Comparison of ENCODE assay signal across 23 mouse cellular contexts in the genomic region with DNA sequence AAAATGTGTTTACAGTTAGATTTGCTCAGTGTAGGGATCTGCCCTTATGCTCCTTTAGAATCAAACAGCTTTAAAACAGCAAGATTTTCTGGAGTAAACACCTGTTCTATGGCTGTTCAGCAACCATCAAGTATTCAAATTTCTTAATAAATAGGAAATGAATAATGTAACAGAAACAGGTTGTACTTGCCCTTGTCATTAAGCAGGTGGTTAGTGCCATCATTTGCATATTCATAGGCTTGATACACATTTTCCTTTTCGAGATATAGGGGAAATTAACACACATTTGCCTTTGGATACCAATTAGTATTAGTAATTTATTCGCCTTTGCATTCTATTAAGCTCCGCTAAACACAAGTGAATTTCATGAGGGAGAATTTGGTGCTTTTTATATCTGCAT.
DNase-seq lines count a peak whose midpoint lies in the region; ATAC-seq and TF ChIP-seq lines count a peak whose summit lies in the region.
"Had no signal": no experiment of that assay in that cellular context is flagged by ENCODE, and none has a peak within 500 bp of the region (broad histone marks: within the 10 kb centered on the region; RNA-seq: fewer than 3 reads in every experiment).

No protein-coding gene starts in this region.

- TF ChIP-seq CTCF in forebrain, postnatal 0 days (IDR thresholded peaks at IDR 0.05; ENCODE audit: low read depth) = no peak

- H3K4me3 ChIP-seq in forebrain, embryonic 11.5 days (ENCODE audit: low read depth, low read length) = no peak overlapping the region
- H3K4me3 ChIP-seq in forebrain, postnatal 0 days (ENCODE audit: low read depth, low read length) = no peak overlapping the region
- H3K4me3 ChIP-seq in forebrain, embryonic 14.5 days (ENCODE audit: low read depth, low read length) = no peak overlapping the region
- H3K4me3 ChIP-seq in forebrain, embryonic 10.5 days = no peak overlapping the region
- H3K4me3 ChIP-seq in forebrain, embryonic 16.5 days (replicated peaks; ENCODE audit: low read length) = no peak overlapping the region
- H3K4me3 ChIP-seq: embryonic facial prominence, embryonic 13.5 days; embryonic facial prominence, embryonic 15.5 days; erythroblast, embryonic 14.5 days; gastrocnemius, adult 2 months had no signal

- no peak overlapping the region for H3K27ac ChIP-seq in forebrain, embryonic 11.5 days (ENCODE audit: low read depth, low read length)
- H3K27ac ChIP-seq in forebrain, postnatal 0 days (ENCODE audit: low read depth, low read length) = no peak overlapping the region
- H3K27ac ChIP-seq in forebrain, embryonic 14.5 days (ENCODE audit: low read depth, low read length) = no peak overlapping the region
- no peak overlapping the region for H3K27ac ChIP-seq in forebrain, embryonic 10.5 days
- no peak overlapping the region for H3K27ac ChIP-seq in forebrain, embryonic 16.5 days (ENCODE audit: low read length)
- H3K27ac ChIP-seq: embryonic facial prominence, embryonic 13.5 days; embryonic facial prominence, embryonic 15.5 days; gastrocnemius, adult 2 months had no signal

- H3K4me1 ChIP-seq in forebrain, embryonic 11.5 days (replicated peaks; ENCODE audit: control insufficient read depth, insufficient read depth, low read length) = no peaks in the 10 kb centered on the region
- no peaks in the 10 kb centered on the region for H3K4me1 ChIP-seq in forebrain, postnatal 0 days (ENCODE audit: insufficient read depth)
- H3K4me1 ChIP-seq in forebrain, embryonic 14.5 days (ENCODE audit: control insufficient read depth, insufficient read depth, low read length) = no peaks in the 10 kb centered on the region
- H3K4me1 ChIP-seq in forebrain, embryonic 10.5 days = no peaks in the 10 kb centered on the region
- H3K4me1 ChIP-seq in forebrain, embryonic 16.5 days (replicated peaks; ENCODE audit: control insufficient read depth, insufficient read depth, low read length) = no peaks in the 10 kb centered on the region
- H3K4me1 ChIP-seq: embryonic facial prominence, embryonic 13.5 days; embryonic facial prominence, embryonic 15.5 days had no signal

- H3K27me3 ChIP-seq in forebrain, embryonic 11.5 days (ENCODE audit: control insufficient read depth, insufficient read depth, low read length) = no peaks in the 10 kb centered on the region
- no peaks in the 10 kb centered on the region for H3K27me3 ChIP-seq in forebrain, postnatal 0 days (ENCODE audit: insufficient read depth, low read length)
- no peaks in the 10 kb centered on the region for H3K27me3 ChIP-seq in forebrain, embryonic 14.5 days (replicated peaks; ENCODE audit: control insufficient read depth, insufficient read depth, low read length)
- H3K27me3 ChIP-seq in forebrain, embryonic 10.5 days (ENCODE audit: poor library complexity, severe bottlenecking) = no peaks in the 10 kb centered on the region
- no peaks in the 10 kb centered on the region for H3K27me3 ChIP-seq in forebrain, embryonic 16.5 days (replicated peaks; ENCODE audit: control insufficient read depth, insufficient read depth, low read length)
- H3K27me3 ChIP-seq: CH12.LX; embryonic facial prominence, embryonic 13.5 days; embryonic facial prominence, embryonic 15.5 days; Patski had no signal

- no peak for DNase-seq in forebrain, embryonic 11.5 days (ENCODE audit: low spot score)
- DNase-seq in forebrain, postnatal 0 days = no peak
- DNase-seq in forebrain, embryonic 14.5 days (ENCODE audit: low spot score) = peak; percentile 49
- no peak for DNase-seq in forebrain, embryonic 10.5 days (ENCODE audit: extremely low spot score, low spot score)
- no peak for DNase-seq in layer of hippocampus, postnatal 36 days
- DNase-seq: adrenal gland, adult 2 months; adrenal gland, postnatal 10 days; adrenal gland, postnatal 25 days; B cell, adult 2 months; cerebellum, adult 11-12 months; cerebellum, adult 2 months; cerebellum, adult 9-10 months; cerebellum, postnatal 10 days; cerebellum, postnatal 25 days; gastrocnemius, adult 2 months had no signal

- H3K9me3 ChIP-seq in forebrain, embryonic 11.5 days (ENCODE audit: control insufficient read depth, low read length) = no peaks in the 10 kb centered on the region
- no peaks in the 10 kb centered on the region for H3K9me3 ChIP-seq in forebrain, postnatal 0 days (ENCODE audit: low read length)
- no peaks in the 10 kb centered on the region for H3K9me3 ChIP-seq in forebrain, embryonic 14.5 days (replicated peaks; ENCODE audit: control insufficient read depth, low read length)
- H3K9me3 ChIP-seq in forebrain, embryonic 10.5 days = no peaks in the 10 kb centered on the region
- H3K9me3 ChIP-seq in forebrain, embryonic 16.5 days (ENCODE audit: control insufficient read depth, low read length) = no peaks in the 10 kb centered on the region
- H3K9me3 ChIP-seq: embryonic facial prominence, embryonic 13.5 days; embryonic facial prominence, embryonic 15.5 days; G1E had no signal

- 72% methylated on average over 3 of the region's 3 CpGs for WGBS in forebrain, embryonic 11.5 days
- 20% methylated on average over 3 of the region's 3 CpGs for WGBS in forebrain, postnatal 0 days
- 20% methylated on average over 3 of the region's 3 CpGs for WGBS in forebrain, embryonic 14.5 days
- 80% methylated on average over 3 of the region's 3 CpGs for WGBS in forebrain, embryonic 10.5 days
- WGBS in forebrain, embryonic 16.5 days = 22% methylated on average over 3 of the region's 3 CpGs

- H3K36me3 ChIP-seq in forebrain, embryonic 11.5 days (ENCODE audit: control insufficient read depth, insufficient read depth, low read length) = no peaks in the 10 kb centered on the region
- H3K36me3 ChIP-seq in forebrain, postnatal 0 days (ENCODE audit: insufficient read depth) = no peaks in the 10 kb centered on the region
- H3K36me3 ChIP-seq in forebrain, embryonic 14.5 days (ENCODE audit: control insufficient read depth, insufficient read depth, low read length) = no peaks in the 10 kb centered on the region
- H3K36me3 ChIP-seq in forebrain, embryonic 10.5 days (replicated peaks) = no peaks in the 10 kb centered on the region
- no peaks in the 10 kb centered on the region for H3K36me3 ChIP-seq in forebrain, embryonic 16.5 days (ENCODE audit: control insufficient read depth, insufficient read depth)
- H3K36me3 ChIP-seq: embryonic facial prominence, embryonic 13.5 days; embryonic facial prominence, embryonic 15.5 days; G1E had no signal

- no peak overlapping the region for H3K4me2 ChIP-seq in forebrain, embryonic 11.5 days (ENCODE audit: low read depth, low read length, severe bottlenecking)
- no peak overlapping the region for H3K4me2 ChIP-seq in forebrain, postnatal 0 days (ENCODE audit: low read depth)
- H3K4me2 ChIP-seq in forebrain, embryonic 14.5 days (ENCODE audit: low read length) = no peak overlapping the region
- H3K4me2 ChIP-seq in forebrain, embryonic 16.5 days (ENCODE audit: low read length) = no peak overlapping the region
- H3K4me2 ChIP-seq: embryonic facial prominence, embryonic 13.5 days; embryonic facial prominence, embryonic 15.5 days had no signal

- H3K9ac ChIP-seq in forebrain, embryonic 11.5 days (ENCODE audit: low read length) = no peak overlapping the region
- no peak overlapping the region for H3K9ac ChIP-seq in forebrain, postnatal 0 days
- H3K9ac ChIP-seq in forebrain, embryonic 14.5 days (ENCODE audit: low read length) = no peak overlapping the region
- no peak overlapping the region for H3K9ac ChIP-seq in forebrain, embryonic 16.5 days (replicated peaks; ENCODE audit: low read depth, low read length)
- H3K9ac ChIP-seq: embryonic facial prominence, embryonic 13.5 days; embryonic facial prominence, embryonic 15.5 days had no signal

- ATAC-seq in forebrain, embryonic 11.5 days (replicated peaks; ENCODE audit: low FRiP score) = peak; percentile 36; the same call in 1 of the 2 replicates
- ATAC-seq in forebrain, postnatal 0 days = no peak
- peak; percentile 78 for ATAC-seq in forebrain, embryonic 14.5 days
- peak; percentile 70 for ATAC-seq in forebrain, embryonic 16.5 days
- ATAC-seq: CD4-positive, CD25-positive, alpha-beta regulatory T cell, adult 4 months; Patski had no signal
